Mouse (Mus musculus): Measurements from ENCODE around the gene Arid1b.

Gene Arid1b

DNA sequence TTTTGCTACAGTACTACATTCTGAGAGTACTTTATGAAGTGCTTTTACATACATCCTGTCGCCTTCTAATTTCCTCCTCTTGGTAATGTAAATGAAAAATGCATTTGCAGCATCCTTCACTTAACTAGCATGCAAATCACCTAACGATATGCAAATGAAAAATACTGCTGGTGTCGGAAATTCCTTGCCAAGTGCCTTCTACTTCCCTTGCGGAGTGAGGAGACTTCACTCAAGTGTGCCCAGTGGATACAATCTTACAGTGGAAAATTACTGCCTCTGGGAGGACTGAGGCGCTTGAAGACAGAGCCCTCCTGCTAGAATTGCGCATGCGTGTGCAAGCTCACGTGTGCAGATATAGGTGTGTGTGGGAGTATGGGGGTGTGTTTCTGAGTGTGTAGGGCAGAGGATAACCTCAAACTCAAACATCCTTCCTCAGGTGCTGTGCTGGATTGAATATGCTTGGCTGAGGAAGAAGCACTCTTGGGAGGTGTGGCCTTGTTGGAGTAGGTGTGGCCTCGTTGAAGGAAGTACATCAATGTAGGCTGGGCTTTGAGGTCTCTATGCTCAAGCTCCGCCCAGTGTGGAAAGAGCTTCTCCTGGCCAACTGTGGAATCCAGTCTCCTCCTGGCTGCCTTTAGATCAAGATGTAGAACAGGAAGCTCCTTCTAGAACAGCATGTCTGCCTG, 29.8 kb upstream of the Arid1b start:
- Histone ChIP-seq H3K9me3 (ENCODE audit: low read length) (no peaks in the 10 kb centered on the region), H3K4me3 (replicated peaks; ENCODE audit: low read length) (no peak overlapping the region), H3K4me1 (replicated peaks; ENCODE audit: low read depth, low read length) (peaks cover 39% of the 10 kb centered on the region), H3K36me3 (ENCODE audit: insufficient read depth, low read length) (no peaks in the 10 kb centered on the region), H3K27me3 (ENCODE audit: insufficient read depth, low read length) (0 out of 2 replicates have a peak, but pooled peaks cover 2% of the 10 kb centered on the region)
- TF ChIP-seq CTCF (conservative IDR thresholded peaks at IDR 0.05; ENCODE audit: low read length) (no peak), POU5F1 (IDR thresholded peaks at IDR 0.05; ENCODE audit: borderline replicate concordance, low read length) (no peak), NANOG (IDR thresholded peaks at IDR 0.05; ENCODE audit: borderline replicate concordance, low read length) (no peak)

GRCm38 (mm10) chr17:4967201-4967600, 26.9 kb upstream of the Arid1b start:
- Histone ChIP-seq H3K36me3 (ENCODE audit: insufficient read depth, low read length) (no peaks in the 10 kb centered on the region), H3K4me3 (replicated peaks; ENCODE audit: low read length) (no peak overlapping the region), H3K27me3 (ENCODE audit: insufficient read depth, low read length) (0 out of 2 replicates have a peak, but pooled peaks cover under 1% of the 10 kb centered on the region), H3K9me3 (ENCODE audit: low read length) (no peaks in the 10 kb centered on the region), H3K4me1 (replicated peaks; ENCODE audit: low read depth, low read length) (peaks cover 39% of the 10 kb centered on the region)
- TF ChIP-seq POU5F1 (IDR thresholded peaks at IDR 0.05; ENCODE audit: borderline replicate concordance, low read length) (no peak), NANOG (IDR thresholded peaks at IDR 0.05; ENCODE audit: borderline replicate concordance, low read length) (no peak), CTCF (conservative IDR thresholded peaks at IDR 0.05; ENCODE audit: low read length) (no peak)

GRCm38 (mm10) chr17:4968035-4968434, 26.1 kb upstream of the Arid1b start:
- Histone ChIP-seq H3K4me1 (replicated peaks; ENCODE audit: low read depth, low read length) (peaks cover 39% of the 10 kb centered on the region), H3K36me3 (ENCODE audit: insufficient read depth, low read length) (no peaks in the 10 kb centered on the region), H3K4me3 (replicated peaks; ENCODE audit: low read length) (no peak overlapping the region), H3K27me3 (ENCODE audit: insufficient read depth, low read length) (no peaks in the 10 kb centered on the region), H3K9me3 (ENCODE audit: low read length) (no peaks in the 10 kb centered on the region)
- no peak for TF ChIP-seq CTCF (conservative IDR thresholded peaks at IDR 0.05; ENCODE audit: low read length)
- no peak for TF ChIP-seq NANOG (IDR thresholded peaks at IDR 0.05; ENCODE audit: borderline replicate concordance, low read length)
- no peak for TF ChIP-seq POU5F1 (IDR thresholded peaks at IDR 0.05; ENCODE audit: borderline replicate concordance, low read length)

DNA sequence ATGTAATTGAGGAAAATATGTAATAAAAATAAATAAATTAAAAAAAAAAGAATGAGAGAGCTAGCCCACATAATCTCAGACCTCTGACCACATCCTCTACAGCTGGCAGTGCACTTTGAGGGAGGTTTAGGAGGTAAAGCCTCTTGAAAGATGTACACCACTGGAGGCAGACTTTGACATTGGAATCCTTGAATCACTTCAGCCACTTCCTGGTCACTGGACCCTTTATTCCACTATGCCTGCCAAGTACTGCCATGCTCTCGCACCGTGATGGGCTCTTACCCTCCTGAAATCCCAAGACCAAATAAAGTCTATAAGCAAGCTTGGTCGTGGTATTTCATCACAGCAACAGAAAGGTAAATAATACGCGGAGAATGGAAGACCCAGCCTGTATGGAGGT, 25.3 kb upstream of the Arid1b start:
- no peaks in the 10 kb centered on the region for H3K9me3 ChIP-seq (ENCODE audit: low read length)
- no peak for TF ChIP-seq POU5F1 (IDR thresholded peaks at IDR 0.05; ENCODE audit: borderline replicate concordance, low read length)
- no peak for TF ChIP-seq NANOG (IDR thresholded peaks at IDR 0.05; ENCODE audit: borderline replicate concordance, low read length)
- TF ChIP-seq CTCF (conservative IDR thresholded peaks at IDR 0.05; ENCODE audit: low read length): no peak
- H3K4me1 ChIP-seq (replicated peaks; ENCODE audit: low read depth, low read length): peaks cover 38% of the 10 kb centered on the region
- no peaks in the 10 kb centered on the region for H3K36me3 ChIP-seq (ENCODE audit: insufficient read depth, low read length)
- H3K27me3 ChIP-seq (ENCODE audit: insufficient read depth, low read length): no peaks in the 10 kb centered on the region
- H3K4me3 ChIP-seq (replicated peaks; ENCODE audit: low read length): no peak overlapping the region

GRCm38 (mm10) chr17:4972261-4972660, 21.9 kb upstream of the Arid1b start:
- Histone ChIP-seq H3K9me3 (ENCODE audit: low read length) (no peaks in the 10 kb centered on the region), H3K4me1 (replicated peaks; ENCODE audit: low read depth, low read length) (peaks cover 14% of the 10 kb centered on the region), H3K27me3 (ENCODE audit: insufficient read depth, low read length) (no peaks in the 10 kb centered on the region), H3K36me3 (ENCODE audit: insufficient read depth, low read length) (no peaks in the 10 kb centered on the region), H3K4me3 (replicated peaks; ENCODE audit: low read length) (no peak overlapping the region)
- TF ChIP-seq CTCF (conservative IDR thresholded peaks at IDR 0.05; ENCODE audit: low read length): no peak
- TF ChIP-seq NANOG (IDR thresholded peaks at IDR 0.05; ENCODE audit: borderline replicate concordance, low read length): no peak
- no peak for TF ChIP-seq POU5F1 (IDR thresholded peaks at IDR 0.05; ENCODE audit: borderline replicate concordance, low read length)

DNA sequence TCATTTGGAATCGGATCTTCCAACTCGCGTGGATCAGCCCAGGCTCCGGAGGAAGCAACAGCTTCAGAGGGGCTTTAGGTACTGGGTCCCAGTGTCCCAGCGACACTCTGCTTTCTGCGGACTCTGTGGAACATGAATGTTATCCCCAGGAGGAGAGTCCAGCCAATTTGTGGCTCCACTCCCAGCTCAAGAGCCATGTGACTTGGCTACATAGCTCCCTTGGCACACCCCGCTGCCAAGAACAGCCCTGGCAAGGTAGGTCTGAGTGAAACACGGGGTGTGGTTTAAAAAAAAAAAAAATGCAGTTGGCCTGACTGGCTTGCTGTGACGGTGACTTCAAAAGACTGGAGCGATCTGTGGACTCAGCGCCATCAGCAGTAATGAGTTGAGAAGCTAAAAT, 19.4 kb upstream of the Arid1b start:
- H3K4me1 ChIP-seq (replicated peaks; ENCODE audit: low read depth, low read length): peaks cover 3% of the 10 kb centered on the region; the same call in 1 of the 2 replicates
- no peak overlapping the region for H3K4me3 ChIP-seq (replicated peaks; ENCODE audit: low read length)
- H3K9me3 ChIP-seq (ENCODE audit: low read length): no peaks in the 10 kb centered on the region
- no peak for TF ChIP-seq POU5F1 (IDR thresholded peaks at IDR 0.05; ENCODE audit: borderline replicate concordance, low read length)
- TF ChIP-seq CTCF (conservative IDR thresholded peaks at IDR 0.05; ENCODE audit: low read length): no peak
- no peak for TF ChIP-seq NANOG (IDR thresholded peaks at IDR 0.05; ENCODE audit: borderline replicate concordance, low read length)
- no peaks in the 10 kb centered on the region for H3K36me3 ChIP-seq (ENCODE audit: insufficient read depth, low read length)
- H3K27me3 ChIP-seq (ENCODE audit: insufficient read depth, low read length): no peaks in the 10 kb centered on the region

DNA sequence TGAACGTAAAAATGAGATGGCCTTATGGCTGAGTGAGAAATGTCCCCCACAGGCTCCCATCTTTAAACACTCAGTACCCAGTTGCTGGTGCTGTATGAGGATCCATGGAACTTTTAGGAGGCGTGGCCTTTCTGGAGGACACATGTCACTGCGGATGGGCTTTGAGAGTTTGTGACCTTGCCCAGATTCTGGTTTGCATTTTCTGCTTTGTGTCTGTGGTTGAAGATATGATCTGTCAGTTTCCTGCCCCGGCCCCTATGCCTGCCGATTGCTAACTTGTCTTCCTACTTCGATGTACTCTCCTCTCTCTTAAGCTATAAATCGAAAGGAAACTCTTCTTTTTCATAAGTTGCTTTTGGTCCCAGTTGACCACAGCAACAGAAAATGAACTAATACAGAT, 14.0 kb upstream of the Arid1b start:
- no peaks in the 10 kb centered on the region for H3K36me3 ChIP-seq (ENCODE audit: insufficient read depth, low read length)
- TF ChIP-seq POU5F1 (IDR thresholded peaks at IDR 0.05; ENCODE audit: borderline replicate concordance, low read length) (no peak), NANOG (IDR thresholded peaks at IDR 0.05; ENCODE audit: borderline replicate concordance, low read length) (no peak), CTCF (conservative IDR thresholded peaks at IDR 0.05; ENCODE audit: low read length) (no peak)

GRCm38 (mm10) chr17:4982819-4983218, 11.3 kb upstream of the Arid1b start:
- Histone ChIP-seq H3K9me3 (ENCODE audit: low read length) (no peaks in the 10 kb centered on the region), H3K4me1 (replicated peaks; ENCODE audit: low read depth, low read length) (peaks cover 9% of the 10 kb centered on the region; the same call in 1 of the 2 replicates), H3K4me3 (replicated peaks; ENCODE audit: low read length) (no peak overlapping the region), H3K36me3 (ENCODE audit: insufficient read depth, low read length) (no peaks in the 10 kb centered on the region), H3K27me3 (ENCODE audit: insufficient read depth, low read length) (peaks cover 4% of the 10 kb centered on the region)
- TF ChIP-seq POU5F1 (IDR thresholded peaks at IDR 0.05; ENCODE audit: borderline replicate concordance, low read length): no peak
- no peak for TF ChIP-seq NANOG (IDR thresholded peaks at IDR 0.05; ENCODE audit: borderline replicate concordance, low read length)
- no peak for TF ChIP-seq CTCF (conservative IDR thresholded peaks at IDR 0.05; ENCODE audit: low read length)

More for the DNA sequence above, 14.0 kb upstream of the Arid1b start:
- Histone ChIP-seq H3K4me3 (replicated peaks; ENCODE audit: low read length) (no peak overlapping the region), H3K27me3 (ENCODE audit: insufficient read depth, low read length) (peaks cover 4% of the 10 kb centered on the region), H3K4me1 (replicated peaks; ENCODE audit: low read depth, low read length) (0 out of 2 replicates have a peak, but pooled peaks cover 6% of the 10 kb centered on the region), H3K9me3 (ENCODE audit: low read length) (no peaks in the 10 kb centered on the region)

Data from E14TG2a.4 (cell line).